Mouse (Mus musculus) stomach, embryonic 16.5 days (tissue): ENCODE data around the gene Grid2. TPM values are rescaled to one million over a fixed set of nuclear protein-coding genes. Genes with fewer than 3 reads are reported as not detected.

Source experiments
- ATAC-seq: fragments of 200-750 bp; cut with Nextera tagmentation; 2 replicates; pipeline ENCODE4 v1.8.0; 2017; ENCODE audit warnings: moderate number of reproducible peaks, moderate TSS enrichment; ENCODE audit not compliant: insufficient read depth, low FRiP score
- H3K27ac ChIP-seq: fragments of 300-500 bp; sonication (generic); 2 replicates; pipeline ENCODE4 v1.5.1; 2014; ENCODE audit warnings: low read length
- H3K27me3 ChIP-seq: fragments of 300-500 bp; sonication (generic); 2 replicates; pipeline ENCODE4 v1.6.1; 2014; ENCODE audit warnings: low read length, control low read depth, mixed read lengths; ENCODE audit not compliant: control insufficient read depth, insufficient read depth
- H3K36me3 ChIP-seq: fragments of 300-500 bp; sonication (generic); 2 replicates; pipeline ENCODE4 v1.6.1; 2014; ENCODE audit warnings: low read length; ENCODE audit not compliant: control insufficient read depth, insufficient read depth
- H3K4me1 ChIP-seq: fragments of 300-500 bp; sonication (generic); 2 replicates; pipeline ENCODE4 v1.6.1; 2014; ENCODE audit warnings: low read length, control low read depth, mixed read lengths; ENCODE audit not compliant: control insufficient read depth, insufficient read depth
- H3K4me2 ChIP-seq: fragments of 300-500 bp; sonication (generic); 2 replicates; pipeline ENCODE4 v1.6.1; 2014; ENCODE audit warnings: low read depth, low read length, mixed read lengths
- H3K4me3 ChIP-seq: fragments of 300-500 bp; sonication (generic); replicated peaks from 2 replicates; pipeline ENCODE4 v1.5.1; 2014; ENCODE audit warnings: mild to moderate bottlenecking, low read length
- H3K9ac ChIP-seq: fragments of 300-500 bp; sonication (generic); 2 replicates; pipeline ENCODE4 v1.6.1; 2014; ENCODE audit warnings: low read length
- H3K9me3 ChIP-seq: fragments of 300-500 bp; sonication (generic); replicated peaks from 2 replicates; pipeline ENCODE4 v1.6.1; 2016; ENCODE audit warnings: low read length, control low read depth; ENCODE audit not compliant: control insufficient read depth
- WGBS: fragments of 180-500 bp; shearing (Covaris S2); extraction: QIAGEN DNeasy Blood & Tissue Kit; methylation state at CpG from one replicate; pipeline ENCODE4 v1.1.7; 2014; 5-methylcytosine and 5-hydroxymethylcytosine counted together
- polyA plus RNA-seq: library from polyadenylated mRNA; unstranded; fragments of >200 nt; fragmentation: Nextera tagmentation; extraction: Ambion mirVana; gene quantifications from 2 replicates; pipeline ENCODE4 v1.2.1, GENCODE M21; 2015

The Grid2 gene
- polyA plus RNA-seq, 1 experiment from 2014 or later: 0.68 TPM

GRCm38 (mm10) chr6:64428898-64429297, 1173.2 kb downstream of the Grid2 start:
- Histone ChIP-seq H3K9ac (no peak overlapping the region), H3K36me3 (no peaks in the 10 kb centered on the region), H3K27ac (no peak overlapping the region), H3K4me1 (no peaks in the 10 kb centered on the region), H3K4me3 (no peak overlapping the region), H3K27me3 (no peaks in the 10 kb centered on the region), H3K9me3 (no peaks in the 10 kb centered on the region), H3K4me2 (no peak overlapping the region)
- ATAC-seq: no peak
- 48% methylated on average over 1 of the region's 1 CpGs for whole genome bisulfite sequencing

- Histone ChIP-seq H3K27me3 (no peaks in the 10 kb centered on the region), H3K4me1 (no peaks in the 10 kb centered on the region), H3K4me2 (no peak overlapping the region), H3K4me3 (no peak overlapping the region), H3K9me3 (no peaks in the 10 kb centered on the region), H3K9ac (no peak overlapping the region), H3K36me3 (no peaks in the 10 kb centered on the region), H3K27ac (no peak overlapping the region)
- 74% methylated on average over 5 of the region's 5 CpGs for WGBS
- no peak for ATAC-seq
These were observed 1192.5 kb downstream of the Grid2 start for GRCm38 (mm10) chr6:64448127-64448526.

- Histone ChIP-seq H3K27me3 (no peaks in the 10 kb centered on the region), H3K27ac (no peak overlapping the region), H3K9me3 (no peaks in the 10 kb centered on the region), H3K4me1 (no peaks in the 10 kb centered on the region), H3K9ac (no peak overlapping the region), H3K36me3 (no peaks in the 10 kb centered on the region), H3K4me3 (no peak overlapping the region), H3K4me2 (no peak overlapping the region)
- WGBS: 44% methylated on average over 4 of the region's 4 CpGs
- ATAC-seq: no peak
These were observed 1193.2 kb downstream of the Grid2 start for GRCm38 (mm10) chr6:64448864-64449355.

GRCm38 (mm10) chr6:64450770-64451169, 1195.1 kb downstream of the Grid2 start:
- Histone ChIP-seq H3K4me1 (no peaks in the 10 kb centered on the region), H3K27me3 (no peaks in the 10 kb centered on the region), H3K36me3 (no peaks in the 10 kb centered on the region), H3K4me2 (no peak overlapping the region), H3K4me3 (no peak overlapping the region), H3K9ac (no peak overlapping the region), H3K9me3 (no peaks in the 10 kb centered on the region), H3K27ac (no peak overlapping the region)
- no peak for ATAC-seq
- WGBS: 83% methylated on average over 3 of the region's 3 CpGs

GRCm38 (mm10) chr6:64479884-64480283, 1224.2 kb downstream of the Grid2 start:
- H3K27ac ChIP-seq: no peak overlapping the region
- H3K27me3 ChIP-seq: no peaks in the 10 kb centered on the region
- WGBS: 76% methylated on average over 3 of the region's 3 CpGs
- no peak overlapping the region for H3K4me2 ChIP-seq
- no peak overlapping the region for H3K4me3 ChIP-seq
- no peaks in the 10 kb centered on the region for H3K4me1 ChIP-seq
- no peak overlapping the region for H3K9ac ChIP-seq
- H3K36me3 ChIP-seq: no peaks in the 10 kb centered on the region
- H3K9me3 ChIP-seq: no peaks in the 10 kb centered on the region
- no peak for ATAC-seq

GRCm38 (mm10) chr6:64480592-64480991, 1224.9 kb downstream of the Grid2 start:
- 55% methylated on average over 2 of the region's 2 CpGs for WGBS
- Histone ChIP-seq H3K27ac (no peak overlapping the region), H3K4me2 (no peak overlapping the region), H3K36me3 (no peaks in the 10 kb centered on the region), H3K4me1 (no peaks in the 10 kb centered on the region), H3K27me3 (no peaks in the 10 kb centered on the region), H3K9ac (no peak overlapping the region), H3K9me3 (no peaks in the 10 kb centered on the region), H3K4me3 (no peak overlapping the region)
- ATAC-seq: no peak

DNA sequence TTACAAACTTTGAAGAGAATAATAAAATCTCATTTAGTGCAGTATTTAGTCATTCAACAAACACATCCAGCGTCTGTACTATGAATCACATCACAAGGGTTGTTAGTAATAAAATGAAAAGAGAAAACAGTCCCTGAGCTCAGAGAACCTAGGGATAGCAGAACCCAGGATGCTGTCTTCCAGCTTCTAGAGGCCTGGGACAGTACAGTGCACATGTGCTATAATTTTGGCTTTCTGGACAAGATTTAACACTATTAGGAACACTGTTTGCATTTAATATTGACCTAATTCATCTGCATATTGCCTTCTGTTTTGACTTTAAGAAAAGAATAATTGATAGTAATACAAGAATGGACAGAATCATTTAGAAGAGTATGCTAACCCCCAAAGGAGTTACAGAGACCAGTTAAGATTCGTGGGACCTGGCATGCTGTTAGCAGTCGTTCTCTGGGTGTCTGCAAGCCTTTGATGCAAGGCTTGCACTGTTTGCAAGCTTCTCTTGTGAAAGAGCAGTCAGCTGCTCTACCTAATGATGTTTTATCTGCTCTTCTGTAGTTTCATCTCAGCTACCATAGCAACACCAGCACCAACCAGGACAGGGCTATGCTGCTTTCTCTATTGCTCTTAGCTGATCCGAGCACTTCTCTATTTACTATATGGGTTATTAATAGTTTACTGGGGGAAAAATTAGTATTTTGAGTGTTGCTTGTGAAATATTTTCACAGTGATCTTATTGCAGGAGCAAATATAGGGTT, 1234.8 kb downstream of the Grid2 start:
- H3K4me3 ChIP-seq: no peak overlapping the region
- WGBS: 57% methylated on average over 4 of the region's 4 CpGs
- no peaks in the 10 kb centered on the region for H3K4me1 ChIP-seq
- H3K27me3 ChIP-seq: no peaks in the 10 kb centered on the region
- H3K4me2 ChIP-seq: no peak overlapping the region
- ATAC-seq: no peak
- no peaks in the 10 kb centered on the region for H3K36me3 ChIP-seq
- no peak overlapping the region for H3K27ac ChIP-seq
- H3K9ac ChIP-seq: no peak overlapping the region
- H3K9me3 ChIP-seq: no peaks in the 10 kb centered on the region

DNA sequence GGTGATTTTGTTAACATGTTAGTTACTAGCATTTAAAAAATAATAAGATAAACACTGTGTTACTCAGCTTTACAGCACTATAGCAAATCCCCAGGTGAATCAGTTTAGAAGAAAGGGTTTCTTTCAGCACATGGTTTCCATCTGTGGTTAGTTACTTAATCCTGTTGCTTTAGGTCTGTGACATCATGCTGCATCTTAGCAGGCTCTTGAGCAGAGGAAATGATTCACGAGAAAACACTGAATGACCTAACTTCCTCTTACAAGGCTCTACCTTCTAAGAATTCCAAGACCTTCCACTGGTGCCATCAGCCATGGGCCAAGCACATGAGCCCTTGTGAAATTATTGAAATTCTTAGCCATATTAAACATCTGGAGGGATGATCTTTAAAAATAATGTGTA, 1248.7 kb downstream of the Grid2 start:
- H3K4me3 ChIP-seq: no peak overlapping the region
- no peak overlapping the region for H3K27ac ChIP-seq
- H3K27me3 ChIP-seq: no peaks in the 10 kb centered on the region
- no peaks in the 10 kb centered on the region for H3K4me1 ChIP-seq
- H3K9ac ChIP-seq: no peak overlapping the region
- no peaks in the 10 kb centered on the region for H3K9me3 ChIP-seq
- 43% methylated on average over 1 of the region's 1 CpGs for WGBS
- no peak overlapping the region for H3K4me2 ChIP-seq
- no peaks in the 10 kb centered on the region for H3K36me3 ChIP-seq
- no peak for ATAC-seq

- H3K9ac ChIP-seq: no peak overlapping the region
- 60% methylated on average over 3 of the region's 3 CpGs for WGBS
- no peaks in the 10 kb centered on the region for H3K27me3 ChIP-seq
- no peaks in the 10 kb centered on the region for H3K9me3 ChIP-seq
- ATAC-seq: no peak
- no peaks in the 10 kb centered on the region for H3K4me1 ChIP-seq
- no peak overlapping the region for H3K27ac ChIP-seq
- no peak overlapping the region for H3K4me3 ChIP-seq
- no peak overlapping the region for H3K4me2 ChIP-seq
- no peaks in the 10 kb centered on the region for H3K36me3 ChIP-seq
These were observed 1286.5 kb downstream of the Grid2 start for GRCm38 (mm10) chr6:64542168-64542567.
